Mouse (Mus musculus) cortical plate, adult 2 months (tissue): ENCODE results near the gene Rpp14. TPM values are rescaled to one million over a fixed set of nuclear protein-coding genes. Genes with fewer than 3 reads are reported as not detected.

Experiments
- H3K27ac ChIP-seq: fragments of 200-500 bp; 2 replicates; pipeline ENCODE4 v1.5.1; 2012; ENCODE audit warnings: low read length, control low read depth, inconsistent platforms; ENCODE audit not compliant: insufficient read depth
- H3K4me1 ChIP-seq: fragments of 200-500 bp; 2 replicates; pipeline ENCODE4 v1.6.1; 2011; ENCODE audit warnings: low read length; ENCODE audit not compliant: control insufficient read depth, insufficient read depth
- H3K4me3 ChIP-seq: fragments of 200-500 bp; 2 replicates; pipeline ENCODE4 v1.5.1; 2011; ENCODE audit warnings: mild to moderate bottlenecking, low read length, control low read depth; ENCODE audit not compliant: insufficient read depth
- CTCF ChIP-seq: fragments of 200-500 bp; IDR thresholded peaks from 2 replicates; pipeline ENCODE4 v1.5.1; 2011; ENCODE audit warnings: mild to moderate bottlenecking, control low read depth, low read length; ENCODE audit not compliant: insufficient read depth; ENCODE audit errors: extremely low read depth
- POLR2A ChIP-seq: fragments of 200-500 bp; IDR thresholded peaks from 2 replicates; pipeline ENCODE4 v1.6.1; 2011; ENCODE audit warnings: mild to moderate bottlenecking, low read length, control low read depth; ENCODE audit not compliant: insufficient read depth; ENCODE audit errors: extremely low read depth
- polyA plus RNA-seq: library from polyadenylated mRNA; depleted of rRNA; stranded (reverse); fragments of >200 nt; gene quantifications from 2 replicates; pipeline ENCODE4 v1.2.3, GENCODE M21; 2012

Gene Rpp14
- polyA plus RNA-seq, 1 experiment: 32.3 TPM

- no peak for TF ChIP-seq CTCF
- TF ChIP-seq POLR2A: no peak
Measured at GRCm38 (mm10) chr14:8054310-8055102, 25.7 kb upstream of the Rpp14 start.

GRCm38 (mm10) chr14:8056076-8056475 lies 24.1 kb upstream of the Rpp14 start:
- no peak overlapping the region for H3K4me3 ChIP-seq
- H3K27ac ChIP-seq: no peak overlapping the region
- no peaks in the 10 kb centered on the region for H3K4me1 ChIP-seq
- TF ChIP-seq CTCF (no peak), POLR2A (no peak)

More at GRCm38 (mm10) chr14:8054310-8055102, 25.7 kb upstream of the Rpp14 start:
- H3K4me1 ChIP-seq: no peaks in the 10 kb centered on the region
- no peak overlapping the region for H3K4me3 ChIP-seq
- H3K27ac ChIP-seq: no peak overlapping the region

- TF ChIP-seq POLR2A: no peak
- no peak for TF ChIP-seq CTCF
Measured at GRCm38 (mm10) chr14:8059938-8060337, 20.2 kb upstream of the Rpp14 start.

GRCm38 (mm10) chr14:8062076-8062475 lies 18.1 kb upstream of the Rpp14 start:
- TF ChIP-seq POLR2A: no peak
- no peak for TF ChIP-seq CTCF
- H3K4me1 ChIP-seq: peaks cover 5% of the 10 kb centered on the region
- no peak overlapping the region for H3K4me3 ChIP-seq
- H3K27ac ChIP-seq: peak overlapping the region; percentile 84

More at GRCm38 (mm10) chr14:8059938-8060337, 20.2 kb upstream of the Rpp14 start:
- peaks cover 5% of the 10 kb centered on the region for H3K4me1 ChIP-seq
- no peak overlapping the region for H3K27ac ChIP-seq
- H3K4me3 ChIP-seq: no peak overlapping the region

- peak overlapping the region; percentile 84 for H3K27ac ChIP-seq
- H3K4me1 ChIP-seq: peaks cover 5% of the 10 kb centered on the region
- no peak overlapping the region for H3K4me3 ChIP-seq
- TF ChIP-seq POLR2A: no peak
- no peak for TF ChIP-seq CTCF
Measured at GRCm38 (mm10) chr14:8062537-8063301, 17.4 kb upstream of the Rpp14 start.

GRCm38 (mm10) chr14:8063835-8064785 lies 16.1 kb upstream of the Rpp14 start:
- Histone ChIP-seq H3K4me3 (no peak overlapping the region), H3K4me1 (peaks cover 5% of the 10 kb centered on the region), H3K27ac (peak overlapping the region; percentile 53)
- no peak for TF ChIP-seq CTCF
- TF ChIP-seq POLR2A: no peak

- Histone ChIP-seq H3K4me3 (peak overlapping the region; percentile 60), H3K27ac (peak overlapping the region; percentile 80), H3K4me1 (no peaks in the 10 kb centered on the region; the same call in 1 of the 2 replicates)
- no peak for TF ChIP-seq CTCF
- TF ChIP-seq POLR2A: no peak
Measured at GRCm38 (mm10) chr14:8080718-8081117, 551 bp downstream of the Rpp14 start.

- no peak for TF ChIP-seq CTCF
- TF ChIP-seq POLR2A: no peak
- no peak overlapping the region for H3K4me3 ChIP-seq
- H3K27ac ChIP-seq: no peak overlapping the region
- no peaks in the 10 kb centered on the region; the same call in 1 of the 2 replicates for H3K4me1 ChIP-seq
Measured at GRCm38 (mm10) chr14:8082949-8083348, 2.8 kb downstream of the Rpp14 start.

- Histone ChIP-seq H3K27ac (no peak overlapping the region), H3K4me3 (no peak overlapping the region), H3K4me1 (no peaks in the 10 kb centered on the region)
- no peak for TF ChIP-seq POLR2A
Measured at GRCm38 (mm10) chr14:8089016-8089415, 8.8 kb downstream of the Rpp14 start.
